Mouse (Mus musculus) lung, embryonic 14.5 days (tissue): ENCODE results near the gene Cdc45. TPM values are rescaled to one million over a fixed set of nuclear protein-coding genes. Genes with fewer than 3 reads are reported as not detected.

Experiments used
- ATAC-seq: fragments of 200-750 bp; cut with Nextera tagmentation; 2 replicates; pipeline ENCODE4 v1.8.0; 2017; ENCODE audit warnings: mild to moderate bottlenecking, moderate TSS enrichment, moderate library complexity; ENCODE audit not compliant: insufficient read depth
- DNase-seq: peaks from one replicate; pipeline ENCODE4 v3.0.0-alpha.2; 2015
- H3K27ac ChIP-seq: fragments of 300-500 bp; sonication (generic); 2 replicates; pipeline ENCODE4 v1.5.1; 2014; ENCODE audit warnings: low read depth, mild to moderate bottlenecking, moderate library complexity
- H3K27me3 ChIP-seq: fragments of 300-500 bp; sonication (generic); 2 replicates; pipeline ENCODE4 v1.6.1; 2014; ENCODE audit warnings: low read length, control low read depth; ENCODE audit not compliant: insufficient read depth
- H3K36me3 ChIP-seq: fragments of 300-500 bp; sonication (generic); 2 replicates; pipeline ENCODE4 v1.6.1; 2014; ENCODE audit warnings: control low read depth; ENCODE audit not compliant: insufficient read depth
- H3K4me1 ChIP-seq: fragments of 300-500 bp; sonication (generic); 2 replicates; pipeline ENCODE4 v1.6.1; 2014; ENCODE audit warnings: antibody characterized with exemption, control low read depth; ENCODE audit not compliant: insufficient read depth
- H3K4me2 ChIP-seq: fragments of 300-500 bp; sonication (generic); 2 replicates; pipeline ENCODE4 v1.6.1; 2014; ENCODE audit warnings: mild to moderate bottlenecking
- H3K4me3 ChIP-seq: fragments of 300-500 bp; sonication (generic); 2 replicates; pipeline ENCODE4 v1.5.1; 2014; ENCODE audit warnings: low read depth, low read length
- H3K9ac ChIP-seq: fragments of 300-500 bp; sonication (generic); 2 replicates; pipeline ENCODE4 v1.6.1; 2014
- H3K9me3 ChIP-seq: fragments of 300-500 bp; sonication (generic); 2 replicates; pipeline ENCODE4 v1.6.1; 2016; ENCODE audit warnings: low read depth, low read length, control low read depth
- CTCF ChIP-seq: IDR thresholded peaks from 2 replicates; pipeline ENCODE4 v1.5.1; 2016; ENCODE audit warnings: antibody characterized with exemption, low read depth
- WGBS: fragments of 180-500 bp; shearing (Covaris S2); extraction: QIAGEN DNeasy Blood & Tissue Kit; methylation state at CpG from one replicate; pipeline ENCODE4 v1.1.7; 2014; 5-methylcytosine and 5-hydroxymethylcytosine counted together
- polyA plus RNA-seq: library from polyadenylated mRNA; unstranded; fragments of >200 nt; fragmentation: Nextera tagmentation; extraction: Ambion mirVana; gene quantifications from 2 replicates; pipeline ENCODE4 v1.2.1, GENCODE M21; 2014

Cdc45 gene
- polyA plus RNA-seq, 1 experiment from 2014 or later: 67.3 TPM

DNA sequence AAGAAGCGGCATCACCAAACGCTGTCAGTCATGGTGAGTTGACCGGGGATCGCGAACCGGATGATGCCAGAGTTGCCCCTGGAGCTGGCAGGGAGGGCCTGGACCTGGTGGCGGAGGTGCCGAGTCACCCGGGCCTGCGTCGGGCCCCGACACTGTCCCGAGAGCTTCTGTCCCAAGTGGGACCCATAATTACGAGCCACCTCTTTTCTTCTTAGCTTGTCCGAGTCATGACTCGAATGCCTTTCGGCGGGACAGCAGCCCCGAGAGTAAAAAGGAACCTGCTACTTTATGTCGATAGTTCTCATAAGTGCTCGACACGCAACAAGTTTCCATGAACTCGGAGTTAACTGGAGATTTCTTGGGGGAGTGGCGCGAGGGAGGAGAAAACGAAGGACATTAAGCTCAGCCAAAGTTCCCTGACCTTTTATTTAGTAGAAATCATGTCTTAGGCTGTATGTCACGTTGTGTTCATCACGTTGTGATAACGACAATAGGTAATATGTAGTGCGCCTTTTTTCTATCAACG, 661 bp upstream of the Cdc45 start:
- no peak for TF ChIP-seq CTCF
- Histone ChIP-seq H3K27ac (peak overlapping the region; percentile 84), H3K27me3 (no peaks in the 10 kb centered on the region), H3K4me3 (peak overlapping the region; percentile 84), H3K9me3 (no peaks in the 10 kb centered on the region), H3K4me1 (no peaks in the 10 kb centered on the region), H3K4me2 (peak overlapping the region; percentile 85), H3K36me3 (peaks cover 53% of the 10 kb centered on the region), H3K9ac (peak overlapping the region; percentile 89)
- WGBS: 1% methylated on average over 31 of the region's 31 CpGs
- ATAC-seq (peak; percentile 48), DNase-seq (no peak)

- ATAC-seq (peak; percentile 21), DNase-seq (peak; percentile 3)
- H3K9me3 ChIP-seq: no peaks in the 10 kb centered on the region
- no peak for TF ChIP-seq CTCF
- H3K27me3 ChIP-seq: no peaks in the 10 kb centered on the region
- 0 out of 2 replicates have a peak overlapping the region, but pooled peaks have one; percentile 13 for H3K27ac ChIP-seq
- WGBS: 4% methylated on average over 5 of the region's 5 CpGs
- peak overlapping the region; percentile 80 for H3K9ac ChIP-seq
- peaks cover 53% of the 10 kb centered on the region for H3K36me3 ChIP-seq
- H3K4me3 ChIP-seq: peak overlapping the region; percentile 84
- no peaks in the 10 kb centered on the region for H3K4me1 ChIP-seq
- H3K4me2 ChIP-seq: peak overlapping the region; percentile 85
Measured at GRCm38 (mm10) chr16:18811032-18811431, 755 bp downstream of the Cdc45 start.

- Histone ChIP-seq H3K4me2 (no peak overlapping the region), H3K9ac (no peak overlapping the region), H3K27me3 (no peaks in the 10 kb centered on the region), H3K4me3 (no peak overlapping the region), H3K4me1 (no peaks in the 10 kb centered on the region), H3K27ac (no peak overlapping the region), H3K9me3 (no peaks in the 10 kb centered on the region), H3K36me3 (peaks cover 57% of the 10 kb centered on the region)
- WGBS: 87% methylated on average over 5 of the region's 5 CpGs
- DNase-seq: no peak
- TF ChIP-seq CTCF: no peak
- ATAC-seq: no peak
Measured at GRCm38 (mm10) chr16:18809001-18809400, 2.8 kb downstream of the Cdc45 start.

- no peaks in the 10 kb centered on the region for H3K27me3 ChIP-seq
- H3K9ac ChIP-seq: no peak overlapping the region
- 95% methylated on average over 2 of the region's 2 CpGs for WGBS
- no peaks in the 10 kb centered on the region for H3K9me3 ChIP-seq
- no peak overlapping the region for H3K4me2 ChIP-seq
- ATAC-seq (no peak), DNase-seq (no peak)
- H3K4me3 ChIP-seq: no peak overlapping the region
- H3K27ac ChIP-seq: no peak overlapping the region
- peaks cover 79% of the 10 kb centered on the region for H3K36me3 ChIP-seq
- H3K4me1 ChIP-seq: no peaks in the 10 kb centered on the region
- TF ChIP-seq CTCF: no peak
Measured at GRCm38 (mm10) chr16:18805746-18806145, 6.0 kb downstream of the Cdc45 start.

GRCm38 (mm10) chr16:18798841-18799240, 12.9 kb downstream of the Cdc45 start:
- WGBS: 73% methylated on average over 2 of the region's 2 CpGs
- peak; percentile 80 for TF ChIP-seq CTCF
- H3K4me2 ChIP-seq: no peak overlapping the region
- no peaks in the 10 kb centered on the region for H3K4me1 ChIP-seq
- ATAC-seq: no peak; the same call in 1 of the 2 replicates
- H3K9me3 ChIP-seq: no peaks in the 10 kb centered on the region
- no peak overlapping the region for H3K9ac ChIP-seq
- peak; percentile 66 for DNase-seq
- no peak overlapping the region for H3K27ac ChIP-seq
- H3K4me3 ChIP-seq: no peak overlapping the region
- peaks cover 88% of the 10 kb centered on the region for H3K36me3 ChIP-seq
- H3K27me3 ChIP-seq: no peaks in the 10 kb centered on the region

DNA sequence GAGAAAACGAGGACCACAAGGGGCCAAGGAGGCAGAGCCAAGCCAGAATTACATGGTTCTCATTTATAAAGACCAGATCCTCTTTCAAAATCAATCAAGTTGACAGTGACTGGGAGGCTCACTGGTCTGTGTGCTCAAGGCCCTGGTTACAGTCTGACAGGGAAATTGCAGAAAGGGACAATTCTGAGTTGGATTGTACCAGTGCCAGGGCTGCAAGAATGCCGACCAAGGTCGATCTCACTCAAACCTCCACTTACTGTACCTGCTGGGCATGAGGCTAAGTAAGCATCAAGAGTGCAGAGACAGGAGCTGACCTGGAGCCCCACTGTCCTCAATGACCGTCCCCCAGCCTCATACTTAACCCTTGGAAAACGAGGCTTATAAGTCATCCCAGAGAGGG, 13.6 kb downstream of the Cdc45 start:
- H3K36me3 ChIP-seq: peaks cover 91% of the 10 kb centered on the region
- no peak overlapping the region for H3K27ac ChIP-seq
- 86% methylated on average over 5 of the region's 5 CpGs for WGBS
- no peak overlapping the region for H3K4me2 ChIP-seq
- no peak overlapping the region for H3K9ac ChIP-seq
- no peak for TF ChIP-seq CTCF
- no peaks in the 10 kb centered on the region for H3K27me3 ChIP-seq
- no peak overlapping the region for H3K4me3 ChIP-seq
- H3K9me3 ChIP-seq: no peaks in the 10 kb centered on the region
- no peaks in the 10 kb centered on the region for H3K4me1 ChIP-seq
- no peak for ATAC-seq
- DNase-seq: no peak

- no peak overlapping the region for H3K4me3 ChIP-seq
- no peak for ATAC-seq
- DNase-seq: peak; percentile 17
- no peak for TF ChIP-seq CTCF
- H3K4me2 ChIP-seq: no peak overlapping the region
- no peak overlapping the region for H3K27ac ChIP-seq
- 82% methylated on average over 7 of the region's 7 CpGs for whole genome bisulfite sequencing
- no peaks in the 10 kb centered on the region for H3K9me3 ChIP-seq
- H3K27me3 ChIP-seq: no peaks in the 10 kb centered on the region
- peaks cover 97% of the 10 kb centered on the region for H3K36me3 ChIP-seq
- H3K4me1 ChIP-seq: no peaks in the 10 kb centered on the region
- no peak overlapping the region for H3K9ac ChIP-seq
Measured at GRCm38 (mm10) chr16:18796645-18797044, 15.1 kb downstream of the Cdc45 start.
